ENCODE assay signal across 17 mouse cellular contexts in genomic region chr14:24133801-24134200, GRCm38 (mm10).
"Had no signal": no experiment of that assay in that cellular context is flagged by ENCODE, and none has a peak within 500 bp of the region (broad histone marks: within the 10 kb centered on the region; RNA-seq: fewer than 3 reads in every experiment).

No protein-coding gene starts in this region.

- H3K27me3 ChIP-seq: neural tube, embryonic 12.5 days; neural tube, embryonic 13.5 days; neural tube, embryonic 15.5 days; stomach, embryonic 15.5 days had no signal

- H3K27ac ChIP-seq: neural tube, embryonic 12.5 days; neural tube, embryonic 13.5 days; neural tube, embryonic 15.5 days; stomach, embryonic 15.5 days; stomach, postnatal 0 days had no signal

- H3K4me1 ChIP-seq: neural tube, embryonic 12.5 days; neural tube, embryonic 13.5 days; neural tube, embryonic 15.5 days; stomach, embryonic 15.5 days had no signal

- H3K4me3 ChIP-seq: neural tube, embryonic 12.5 days; neural tube, embryonic 13.5 days; neural tube, embryonic 15.5 days; stomach, embryonic 15.5 days had no signal

- DNase-seq: retina, postnatal 1 day; right cerebral cortex, adult 18-20 months; right cerebral cortex, postnatal 14 days; right cerebral cortex, postnatal 25 days; right cerebral cortex, postnatal 4 days; spleen, adult 18-20 months; thymus, adult 18-20 months; thymus, adult 2 months; thymus, postnatal 14 days; thymus, postnatal 25 days; thymus, postnatal 36 days; thymus, postnatal 4 days had no signal

- H3K4me2 ChIP-seq: neural tube, embryonic 12.5 days; neural tube, embryonic 13.5 days; neural tube, embryonic 15.5 days; stomach, embryonic 15.5 days had no signal

- H3K9ac ChIP-seq: neural tube, embryonic 12.5 days; neural tube, embryonic 13.5 days; neural tube, embryonic 15.5 days; stomach, embryonic 15.5 days had no signal

- H3K9me3 ChIP-seq: neural tube, embryonic 12.5 days; neural tube, embryonic 13.5 days; neural tube, embryonic 15.5 days; stomach, embryonic 15.5 days had no signal
